Mouse (Mus musculus) E14TG2a.4 (cell line): ENCODE results near the gene Carns1.

Experiments used
- H3K27me3 ChIP-seq: 2 replicates; pipeline ENCODE4 v1.6.1; 2014; ENCODE audit warnings: low read length, control low read depth; ENCODE audit not compliant: insufficient read depth
- H3K36me3 ChIP-seq: 2 replicates; pipeline ENCODE4 v1.6.1; 2014; ENCODE audit warnings: low read length, control low read depth; ENCODE audit not compliant: insufficient read depth
- H3K4me1 ChIP-seq: replicated peaks from 2 replicates; pipeline ENCODE4 v1.6.1; 2014; ENCODE audit warnings: low read depth, low read length, control low read depth
- H3K4me3 ChIP-seq: replicated peaks from 2 replicates; pipeline ENCODE4 v1.5.1; 2014; ENCODE audit warnings: mild to moderate bottlenecking, low read length
- H3K9me3 ChIP-seq: 2 replicates; pipeline ENCODE4 v1.6.1; 2014; ENCODE audit warnings: low read length, control low read depth
- CTCF ChIP-seq: conservative IDR thresholded peaks from 2 replicates; pipeline ENCODE4 v1.5.1; 2014; ENCODE audit warnings: low read length
- NANOG ChIP-seq: IDR thresholded peaks from 2 replicates; pipeline ENCODE4 v1.6.1; 2014; ENCODE audit warnings: borderline replicate concordance, low read length, mixed read lengths
- POU5F1 ChIP-seq: IDR thresholded peaks from 2 replicates; pipeline ENCODE4 v1.6.1; 2014; ENCODE audit warnings: low read length, borderline replicate concordance

The Carns1 gene

DNA sequence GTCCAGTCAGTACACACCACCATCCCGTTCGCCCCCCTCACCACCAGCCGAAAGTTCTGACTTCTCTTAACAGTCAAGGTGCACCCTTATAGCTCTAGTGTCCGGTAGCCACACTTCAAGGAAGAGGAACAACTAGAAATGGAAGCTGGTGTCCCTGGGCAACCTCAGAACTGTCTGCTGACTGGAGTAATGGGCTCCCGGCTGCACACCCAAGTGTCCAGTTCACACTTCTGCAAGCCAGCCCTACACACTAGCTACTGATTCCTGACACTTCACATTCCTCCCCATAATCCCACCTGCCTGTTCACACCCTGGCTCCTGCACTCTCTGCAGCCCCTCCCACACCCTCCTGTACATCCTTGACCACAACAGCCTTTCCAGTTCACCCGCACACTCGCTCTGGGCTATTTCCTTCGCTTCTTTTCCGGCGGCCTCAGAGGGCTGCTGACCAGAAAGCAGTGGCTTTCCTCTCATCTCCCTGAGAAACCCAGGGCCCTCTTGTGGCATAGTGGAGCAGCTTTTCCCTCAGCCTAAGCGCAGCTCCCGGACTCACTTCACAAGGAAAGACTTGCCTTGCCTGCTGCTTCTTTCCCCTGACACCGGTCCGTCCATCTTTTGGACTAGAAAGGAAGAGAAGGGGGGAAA lies 40.9 kb upstream of the Carns1 start:
- H3K27me3 ChIP-seq: peaks cover 85% of the 10 kb centered on the region
- TF ChIP-seq CTCF (0 out of 2 replicates have a peak, but pooled peaks have one; percentile 4), POU5F1 (no peak)
- H3K4me1 ChIP-seq: peaks cover 60% of the 10 kb centered on the region
- no peaks in the 10 kb centered on the region for H3K9me3 ChIP-seq
- no peak overlapping the region for H3K4me3 ChIP-seq
- H3K36me3 ChIP-seq: no peaks in the 10 kb centered on the region

DNA sequence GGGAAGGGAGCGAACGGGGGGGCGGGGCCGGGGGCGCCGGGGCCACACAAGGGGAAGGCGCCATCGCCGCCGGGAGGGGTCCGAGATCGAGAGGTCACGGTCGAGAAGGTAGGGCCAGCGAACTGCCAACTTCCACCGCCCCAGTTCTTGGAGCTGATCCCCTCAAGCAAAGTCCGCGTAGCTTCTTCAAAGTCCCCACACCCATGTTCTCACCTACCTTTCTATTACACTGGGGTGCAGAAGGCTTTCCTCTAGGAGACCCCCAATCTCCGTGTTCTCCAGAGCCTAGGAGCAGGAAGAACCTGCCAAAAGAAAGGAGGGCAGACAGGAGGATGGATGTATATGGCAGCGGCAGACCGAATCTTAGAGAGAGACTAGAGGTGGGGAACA lies 40.2 kb upstream of the Carns1 start:
- peaks cover 87% of the 10 kb centered on the region for H3K27me3 ChIP-seq
- TF ChIP-seq CTCF (no peak), POU5F1 (no peak), NANOG (no peak)
- H3K4me1 ChIP-seq: peaks cover 54% of the 10 kb centered on the region
- no peaks in the 10 kb centered on the region for H3K36me3 ChIP-seq
- H3K4me3 ChIP-seq: peak overlapping the region; percentile 87
- no peaks in the 10 kb centered on the region for H3K9me3 ChIP-seq

DNA sequence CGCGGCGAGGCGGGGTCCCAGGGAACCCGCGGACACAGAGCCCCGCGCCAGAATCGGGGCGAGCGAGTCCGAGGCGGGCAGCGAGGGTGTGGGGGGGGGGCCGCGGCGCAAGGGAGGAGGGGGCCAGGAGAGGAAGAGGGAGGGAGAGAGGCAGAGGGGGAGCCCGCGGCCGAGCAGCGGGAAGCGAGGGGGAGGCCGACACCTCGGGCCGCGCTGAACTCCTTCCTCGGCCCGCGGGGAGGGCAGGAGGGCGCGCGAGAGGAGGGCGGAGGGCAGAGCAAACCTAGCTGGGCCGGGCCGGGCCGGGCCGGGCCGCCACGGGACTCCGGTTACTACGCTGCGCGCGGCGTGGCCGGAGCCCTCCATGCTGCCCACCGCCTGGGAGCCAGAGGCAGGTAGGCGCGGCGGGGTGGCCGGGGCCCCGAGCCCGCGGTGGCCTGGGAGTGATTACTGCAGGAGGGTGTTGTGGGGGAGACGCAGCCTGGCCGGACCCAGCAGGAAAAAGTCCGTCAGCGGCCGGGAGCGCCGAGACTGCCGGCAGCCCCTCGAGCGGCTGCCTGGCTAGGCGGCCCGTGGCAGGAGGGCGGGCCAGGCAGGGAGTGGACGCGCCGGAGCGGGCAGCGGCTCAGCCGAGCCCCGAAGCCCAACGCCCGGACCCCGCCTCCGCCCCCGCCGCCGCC lies 39.6 kb upstream of the Carns1 start:
- H3K36me3 ChIP-seq: no peaks in the 10 kb centered on the region
- H3K27me3 ChIP-seq: peaks cover 86% of the 10 kb centered on the region
- H3K4me1 ChIP-seq: peaks cover 48% of the 10 kb centered on the region
- TF ChIP-seq NANOG (no peak), CTCF (no peak), POU5F1 (no peak)
- H3K4me3 ChIP-seq: peak overlapping the region; percentile 87
- H3K9me3 ChIP-seq: no peaks in the 10 kb centered on the region

DNA sequence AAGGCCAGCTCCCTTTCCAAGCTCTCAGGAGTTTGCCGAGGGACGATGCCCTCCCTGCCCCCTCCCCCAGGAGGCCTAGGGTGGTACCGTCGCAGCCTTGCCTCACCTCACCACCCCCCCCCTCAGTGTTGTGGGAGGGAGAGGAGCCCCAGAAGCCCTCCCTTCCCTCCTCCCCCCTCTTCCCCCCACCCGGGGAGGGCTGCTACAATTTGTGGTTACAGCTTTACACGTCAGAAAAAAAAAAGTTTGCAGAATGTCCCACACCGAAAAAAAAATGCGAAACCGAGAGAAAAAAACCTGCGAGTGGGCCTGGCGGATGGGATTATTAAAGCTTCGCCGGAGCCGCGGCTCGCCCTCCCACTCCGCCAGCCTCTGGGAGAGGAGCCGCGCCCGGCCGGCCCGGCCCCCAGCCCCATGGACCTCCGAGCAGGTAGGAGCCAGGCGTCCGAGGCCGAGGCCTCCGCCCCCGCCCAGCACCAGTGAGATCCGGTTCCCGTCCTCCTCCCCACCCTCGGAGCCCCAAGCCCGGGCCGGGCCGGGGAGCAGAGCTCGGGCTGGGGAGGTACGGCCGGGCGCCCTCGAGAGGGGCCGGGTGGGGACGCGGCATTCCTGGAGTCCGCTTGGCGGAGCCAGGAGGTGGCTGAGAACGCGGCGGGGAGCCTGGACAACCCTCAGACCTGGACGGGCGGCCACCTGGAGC lies 38.9 kb upstream of the Carns1 start, which contains the start of the genes Clcf1 and AC109138.7:
Gene Clcf1 (plus strand): TSS at position 168 of the 700 bp plus-strand sequence.
Gene AC109138.7 (plus strand): TSS at position 287 of the 700 bp plus-strand sequence.
- TF ChIP-seq POU5F1 (no peak), CTCF (no peak), NANOG (no peak)
- H3K4me3 ChIP-seq: peak within 1 kb of the TSS; percentile 87
- peaks cover 46% of the 10 kb centered on the region for H3K4me1 ChIP-seq
- H3K36me3 ChIP-seq: no peaks in the 10 kb centered on the region
- H3K27me3 ChIP-seq: peaks cover 81% of the 10 kb centered on the region
- no peaks in the 10 kb centered on the region for H3K9me3 ChIP-seq

DNA sequence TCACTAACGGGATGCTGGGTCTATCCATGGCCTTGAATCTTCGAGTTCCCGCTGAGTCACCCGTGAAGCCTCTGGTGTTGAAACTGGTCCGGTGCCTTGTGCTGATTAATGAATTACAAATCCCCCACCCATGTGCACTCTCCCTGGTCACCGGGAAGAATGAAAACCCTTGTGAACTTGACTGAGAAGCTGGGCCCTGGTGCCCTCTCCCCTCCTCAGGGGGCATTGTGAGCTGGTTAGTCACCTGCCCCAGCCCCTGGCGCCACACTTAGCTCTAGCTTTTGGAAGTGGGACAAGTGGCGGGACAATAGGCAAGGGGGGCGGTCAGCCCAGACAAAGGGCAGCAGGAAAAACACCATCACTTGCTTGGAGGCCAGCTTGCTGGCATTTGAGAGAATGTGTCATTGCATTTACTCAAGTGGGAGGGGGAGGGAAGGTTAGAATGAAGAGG lies 38.3 kb upstream of the Carns1 start:
- Histone ChIP-seq H3K4me1 (peaks cover 53% of the 10 kb centered on the region), H3K27me3 (peaks cover 78% of the 10 kb centered on the region), H3K9me3 (no peaks in the 10 kb centered on the region), H3K36me3 (no peaks in the 10 kb centered on the region), H3K4me3 (peak overlapping the region; percentile 87)
- TF ChIP-seq POU5F1 (no peak), CTCF (no peak), NANOG (no peak)

DNA sequence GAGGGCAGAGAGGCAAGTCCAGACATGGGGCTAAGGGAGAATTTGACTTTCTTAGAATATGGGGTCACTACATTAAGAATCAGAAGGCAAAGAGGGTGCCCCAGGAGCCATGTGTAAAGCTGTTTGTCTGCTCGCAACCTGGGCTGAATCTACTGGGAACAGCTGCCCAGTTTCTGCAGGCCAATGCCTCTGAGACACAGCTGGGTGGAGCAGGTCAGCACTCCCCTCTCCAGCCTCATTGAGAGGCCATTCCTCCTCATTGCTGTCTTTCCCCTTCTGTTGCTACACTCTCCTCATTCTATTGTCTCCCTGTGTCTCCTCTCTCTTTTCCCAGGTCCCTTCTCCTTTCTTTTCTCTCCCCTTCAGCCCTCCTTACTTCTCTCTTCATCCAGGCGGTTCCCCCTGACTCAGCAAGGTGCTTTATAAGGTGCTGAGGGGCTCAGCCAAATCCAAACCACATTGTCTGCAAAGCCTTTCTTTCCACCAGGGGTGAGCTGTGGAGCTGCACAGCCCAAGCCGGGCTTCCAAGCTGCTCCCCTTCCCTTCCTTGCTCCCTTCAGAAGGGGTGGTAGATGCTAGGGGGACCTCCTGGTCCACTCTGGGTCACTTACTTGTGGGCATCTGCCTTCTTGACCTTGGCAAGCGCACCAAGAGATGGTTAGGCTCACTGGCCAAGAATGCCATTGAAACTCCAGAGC lies 36.8 kb upstream of the Carns1 start:
- Histone ChIP-seq H3K36me3 (no peaks in the 10 kb centered on the region), H3K27me3 (peaks cover 66% of the 10 kb centered on the region), H3K9me3 (no peaks in the 10 kb centered on the region), H3K4me3 (no peak overlapping the region), H3K4me1 (peaks cover 68% of the 10 kb centered on the region)
- TF ChIP-seq POU5F1: no peak
- no peak for TF ChIP-seq CTCF
- TF ChIP-seq NANOG: no peak

DNA sequence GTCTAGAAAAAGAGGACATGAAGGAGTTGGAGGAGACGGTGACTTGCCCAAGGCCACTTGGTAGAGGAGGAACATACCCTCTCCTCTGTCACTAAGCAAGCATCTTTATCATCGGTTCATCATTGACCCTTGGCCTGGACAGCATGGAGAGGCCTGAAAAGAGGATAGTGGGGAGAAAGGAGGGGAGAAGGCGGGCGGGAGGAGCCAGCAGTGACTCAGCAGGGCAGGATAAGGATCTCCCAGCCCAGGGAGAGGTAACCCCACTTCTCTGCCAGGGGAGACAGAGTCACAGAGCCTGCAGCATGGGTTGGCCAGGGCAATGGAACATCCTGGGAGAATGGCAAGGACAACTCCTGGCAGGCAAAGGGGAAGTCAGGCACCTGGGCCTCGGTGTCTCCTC lies 33.3 kb upstream of the Carns1 start:
- peak overlapping the region; percentile 52 for H3K4me3 ChIP-seq
- TF ChIP-seq POU5F1: no peak
- no peak for TF ChIP-seq NANOG
- no peak for TF ChIP-seq CTCF
- H3K9me3 ChIP-seq: no peaks in the 10 kb centered on the region
- H3K36me3 ChIP-seq: no peaks in the 10 kb centered on the region
- peaks cover 36% of the 10 kb centered on the region for H3K27me3 ChIP-seq
- H3K4me1 ChIP-seq: peaks cover 73% of the 10 kb centered on the region

DNA sequence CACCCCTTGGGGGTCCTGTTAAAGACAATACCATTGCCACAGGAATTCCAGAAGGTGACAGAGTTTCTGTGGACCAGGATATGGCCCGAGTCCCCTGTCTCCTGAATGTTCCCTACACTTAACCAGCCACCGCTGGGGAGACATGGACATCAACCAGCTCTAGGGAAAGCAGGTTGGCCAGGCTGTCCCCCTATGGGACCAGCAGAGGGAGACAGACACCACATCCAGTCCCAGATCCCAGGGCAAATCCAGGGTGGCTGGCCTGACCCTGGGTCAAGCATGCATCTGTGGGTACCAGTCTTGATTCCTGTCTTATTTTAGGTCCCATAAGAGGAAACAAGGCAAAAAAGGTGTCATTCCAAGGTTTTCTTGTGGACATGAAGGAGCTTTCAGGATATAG lies 31.7 kb upstream of the Carns1 start:
- no peaks in the 10 kb centered on the region for H3K36me3 ChIP-seq
- H3K27me3 ChIP-seq: peaks cover 21% of the 10 kb centered on the region
- peaks cover 70% of the 10 kb centered on the region for H3K4me1 ChIP-seq
- H3K9me3 ChIP-seq: no peaks in the 10 kb centered on the region
- H3K4me3 ChIP-seq: no peak overlapping the region
- TF ChIP-seq CTCF (peak; percentile 82), NANOG (no peak)
